Mouse (Mus musculus): ENCODE results near the gene Tgm2.

The Tgm2 gene

GRCm38 (mm10) chr2:158141271-158141670 lies 5.0 kb downstream of the Tgm2 start:
- no peak for DNase-seq (ENCODE audit: low spot score in 2 of 2)

- no peak for DNase-seq (ENCODE audit: low spot score in 2 of 2)
Observed at GRCm38 (mm10) chr2:158140664-158141063, 5.6 kb downstream of the Tgm2 start.

- peak in 1 of 2 experiments; percentile 24 for DNase-seq (ENCODE audit: low spot score in 2 of 2)
Observed at GRCm38 (mm10) chr2:158139628-158140027, 6.6 kb downstream of the Tgm2 start.

GRCm38 (mm10) chr2:158138778-158139177 lies 7.5 kb downstream of the Tgm2 start:
- no peak for DNase-seq (ENCODE audit: low spot score in 2 of 2)

GRCm38 (mm10) chr2:158137771-158138170 lies 8.5 kb downstream of the Tgm2 start:
- DNase-seq (ENCODE audit: low spot score in 2 of 2): no peak

- DNase-seq (ENCODE audit: low spot score in 2 of 2): no peak
Observed at GRCm38 (mm10) chr2:158136205-158136604, 10.0 kb downstream of the Tgm2 start.

- DNase-seq (ENCODE audit: low spot score in 2 of 2): no peak
Observed at GRCm38 (mm10) chr2:158133050-158133449, 13.2 kb downstream of the Tgm2 start.

GRCm38 (mm10) chr2:158132320-158132719 lies 13.9 kb downstream of the Tgm2 start:
- DNase-seq (ENCODE audit: low spot score in 2 of 2): no peak

- DNase-seq (ENCODE audit: low spot score in 2 of 2): no peak
Observed at GRCm38 (mm10) chr2:158131197-158131835, 14.9 kb downstream of the Tgm2 start.

GRCm38 (mm10) chr2:158130391-158130986 lies 15.7 kb downstream of the Tgm2 start:
- no peak for DNase-seq (ENCODE audit: low spot score in 2 of 2)

GRCm38 (mm10) chr2:158129291-158130002 lies 16.8 kb downstream of the Tgm2 start:
- no peak for DNase-seq (ENCODE audit: low spot score in 2 of 2)

GRCm38 (mm10) chr2:158128461-158129130 lies 17.6 kb downstream of the Tgm2 start:
- no peak for DNase-seq (ENCODE audit: low spot score in 2 of 2)

- DNase-seq (ENCODE audit: low spot score in 2 of 2): no peak
Observed at GRCm38 (mm10) chr2:158127872-158128271, 18.4 kb downstream of the Tgm2 start.

- DNase-seq (ENCODE audit: low spot score in 2 of 2): no peak
Observed at GRCm38 (mm10) chr2:158127245-158127644, 19.0 kb downstream of the Tgm2 start.

GRCm38 (mm10) chr2:158122814-158123213 lies 23.4 kb downstream of the Tgm2 start:
- DNase-seq (ENCODE audit: low spot score in 2 of 2): no peak

- no peak for DNase-seq (ENCODE audit: low spot score in 2 of 2)
Observed at GRCm38 (mm10) chr2:158121645-158122326, 24.4 kb downstream of the Tgm2 start.

GRCm38 (mm10) chr2:158120868-158121267 lies 25.4 kb downstream of the Tgm2 start:
- DNase-seq (ENCODE audit: low spot score in 2 of 2): no peak

GRCm38 (mm10) chr2:158120211-158120610 lies 26.0 kb downstream of the Tgm2 start:
- no peak for DNase-seq (ENCODE audit: low spot score in 2 of 2)

- DNase-seq (ENCODE audit: low spot score in 2 of 2): no peak
Observed at GRCm38 (mm10) chr2:158119145-158119544, 27.1 kb downstream of the Tgm2 start.

- no peak for DNase-seq (ENCODE audit: low spot score in 2 of 2)
Observed at GRCm38 (mm10) chr2:158116653-158117052, 29.6 kb downstream of the Tgm2 start.

GRCm38 (mm10) chr2:158115838-158116453 lies 30.3 kb downstream of the Tgm2 start:
- no peak for DNase-seq (ENCODE audit: low spot score in 2 of 2)

All from frontal cortex, postnatal 25 days (tissue).